15 mouse cellular contexts compared by ENCODE assay signal in the genomic region with DNA sequence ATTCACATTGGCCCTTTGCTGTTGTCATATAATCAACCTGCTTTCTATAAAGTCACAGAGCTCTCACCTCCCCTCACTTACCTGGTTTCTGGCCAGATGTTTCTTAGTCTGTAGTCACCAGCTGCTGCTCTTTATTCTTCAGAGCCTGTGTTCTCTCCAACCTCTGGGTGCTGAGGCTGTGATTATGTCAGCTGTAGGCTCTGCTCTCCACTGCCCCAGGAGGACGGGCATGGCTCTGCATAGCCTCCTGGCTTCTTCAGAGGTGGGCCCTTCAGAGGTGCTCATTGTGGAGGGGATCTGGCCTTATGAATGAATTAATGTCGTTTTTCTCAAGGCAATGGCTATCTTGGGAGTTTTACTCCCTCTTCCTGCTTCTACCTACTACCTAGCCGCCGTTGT. TPM values are rescaled to one million over a fixed set of nuclear protein-coding genes. Genes with fewer than 3 reads are reported as not detected.
DNase-seq lines count a peak whose midpoint lies in the region; ATAC-seq and TF ChIP-seq lines count a peak whose summit lies in the region.
"Had no signal": no experiment of that assay in that cellular context is flagged by ENCODE, and none has a peak within 500 bp of the region (broad histone marks: within the 10 kb centered on the region; RNA-seq: fewer than 3 reads in every experiment).

No protein-coding gene starts in this region.

- no peak overlapping the region for H3K4me2 ChIP-seq in heart, postnatal 0 days (ENCODE audit: low read depth, low read length)
- no peak overlapping the region for H3K4me2 ChIP-seq in heart, embryonic 12.5 days
- no peak overlapping the region for H3K4me2 ChIP-seq in lung, postnatal 0 days (replicated peaks; ENCODE audit: low read depth, low read length)
- no peak overlapping the region for H3K4me2 ChIP-seq in hindbrain, embryonic 11.5 days (replicated peaks; ENCODE audit: low read depth, low read length)
- H3K4me2 ChIP-seq: liver, embryonic 13.5 days; midbrain, embryonic 11.5 days; neural tube, embryonic 13.5 days had no signal

- H3K9ac ChIP-seq in heart, postnatal 0 days (replicated peaks; ENCODE audit: low read depth, low read length) = no peak overlapping the region
- H3K9ac ChIP-seq in heart, embryonic 12.5 days = no peak overlapping the region
- no peak overlapping the region for H3K9ac ChIP-seq in lung, postnatal 0 days (replicated peaks; ENCODE audit: low read depth)
- H3K9ac ChIP-seq in hindbrain, embryonic 11.5 days (ENCODE audit: low read depth, low read length) = no peak overlapping the region
- H3K9ac ChIP-seq: liver, embryonic 13.5 days; neural tube, embryonic 13.5 days had no signal

- peak; percentile 6 for DNase-seq in heart, postnatal 0 days (ENCODE audit: low spot score)
- no peak for DNase-seq in lung, postnatal 0 days (ENCODE audit: low spot score)
- DNase-seq in lung, adult 18-20 months = no peak
- no peak for DNase-seq in brain, embryonic 14.5 days (ENCODE audit: low read depth)
- peak; percentile 55 for DNase-seq in thymus, postnatal 25 days
- no peak for DNase-seq in frontal cortex, postnatal 25 days (ENCODE audit: low spot score in 2 of 2)
- no peak for DNase-seq in hindbrain, embryonic 11.5 days (ENCODE audit: low spot score)
- DNase-seq: gastrocnemius, postnatal 14 days; kidney, adult 11 months; liver, embryonic 13.5 days had no signal

- no peak overlapping the region for H3K27ac ChIP-seq in heart, postnatal 0 days (ENCODE audit: low read depth)
- no peak overlapping the region for H3K27ac ChIP-seq in heart, embryonic 12.5 days (ENCODE audit: poor library complexity, severe bottlenecking)
- H3K27ac ChIP-seq in lung, postnatal 0 days (ENCODE audit: low read length) = no peak overlapping the region
- H3K27ac ChIP-seq in hindbrain, embryonic 11.5 days (ENCODE audit: low read depth, low read length) = no peak overlapping the region
- H3K27ac ChIP-seq: embryonic facial prominence, embryonic 10.5 days; forebrain, embryonic 10.5 days; liver, embryonic 13.5 days; neural tube, embryonic 13.5 days had no signal

- no peaks in the 10 kb centered on the region for H3K27me3 ChIP-seq in heart, postnatal 0 days (ENCODE audit: control insufficient read depth, insufficient read depth, low read length)
- no peaks in the 10 kb centered on the region for H3K27me3 ChIP-seq in heart, embryonic 12.5 days (replicated peaks)
- H3K27me3 ChIP-seq in lung, postnatal 0 days (replicated peaks; ENCODE audit: insufficient read depth, low read length) = no peaks in the 10 kb centered on the region
- H3K27me3 ChIP-seq in hindbrain, embryonic 11.5 days (ENCODE audit: control insufficient read depth, insufficient read depth, low read length) = no peaks in the 10 kb centered on the region
- H3K27me3 ChIP-seq: liver, embryonic 13.5 days; neural tube, embryonic 13.5 days had no signal

- no peak for TF ChIP-seq EP300 in heart, postnatal 0 days (IDR thresholded peaks at IDR 0.05; ENCODE audit: low read depth)
- TF ChIP-seq EP300 in lung, postnatal 0 days (IDR thresholded peaks at IDR 0.05) = no peak

- WGBS in heart, postnatal 0 days = 73% methylated on average over 4 of the region's 4 CpGs
- 66% methylated on average over 4 of the region's 4 CpGs for WGBS in heart, embryonic 12.5 days
- 72% methylated on average over 4 of the region's 4 CpGs for WGBS in lung, postnatal 0 days
- WGBS in hindbrain, embryonic 11.5 days = 76% methylated on average over 4 of the region's 4 CpGs

- TF ChIP-seq POLR2A in brain, embryonic 14.5 days (IDR thresholded peaks at IDR 0.05; ENCODE audit: borderline replicate concordance, extremely low read depth, insufficient read depth, insufficient read length, poor library complexity, severe bottlenecking) = no peak

- peak; percentile 50 for TF ChIP-seq CTCF in heart, postnatal 0 days (IDR thresholded peaks at IDR 0.05; ENCODE audit: low read depth)
- peak; percentile 56 for TF ChIP-seq CTCF in lung, postnatal 0 days (IDR thresholded peaks at IDR 0.05)
- peak; percentile 29; the same call in 1 of the 2 replicates for TF ChIP-seq CTCF in brain, embryonic 14.5 days (IDR thresholded peaks at IDR 0.05; ENCODE audit: borderline replicate concordance, extremely low read depth, insufficient read depth, insufficient read length)

- H3K9me3 ChIP-seq in heart, postnatal 0 days (replicated peaks; ENCODE audit: control insufficient read depth, low read length) = no peaks in the 10 kb centered on the region
- H3K9me3 ChIP-seq in heart, embryonic 12.5 days (replicated peaks) = no peaks in the 10 kb centered on the region
- H3K9me3 ChIP-seq in lung, postnatal 0 days (ENCODE audit: low read length) = no peaks in the 10 kb centered on the region
- no peaks in the 10 kb centered on the region for H3K9me3 ChIP-seq in hindbrain, embryonic 11.5 days (ENCODE audit: control insufficient read depth, low read length)
- H3K9me3 ChIP-seq: embryonic facial prominence, embryonic 10.5 days; forebrain, embryonic 10.5 days; liver, embryonic 13.5 days; neural tube, embryonic 13.5 days had no signal

- ATAC-seq in heart, postnatal 0 days (ENCODE audit: insufficient read depth, low read depth) = no peak
- ATAC-seq in heart, embryonic 12.5 days (ENCODE audit: insufficient number of reproducible peaks, low FRiP score) = no peak
- ATAC-seq in lung, postnatal 0 days = no peak
- ATAC-seq in hindbrain, embryonic 11.5 days (ENCODE audit: low FRiP score) = no peak

- no peaks in the 10 kb centered on the region for H3K4me1 ChIP-seq in heart, postnatal 0 days (ENCODE audit: control insufficient read depth, insufficient read depth)
- no peaks in the 10 kb centered on the region for H3K4me1 ChIP-seq in heart, embryonic 12.5 days (replicated peaks)
- H3K4me1 ChIP-seq in lung, postnatal 0 days (ENCODE audit: insufficient read depth, low read depth, low read length) = no peaks in the 10 kb centered on the region
- no peaks in the 10 kb centered on the region for H3K4me1 ChIP-seq in hindbrain, embryonic 11.5 days (replicated peaks; ENCODE audit: control insufficient read depth, insufficient read depth, low read length)
- H3K4me1 ChIP-seq: liver, embryonic 13.5 days had no signal

- H3K36me3 ChIP-seq in heart, postnatal 0 days (replicated peaks; ENCODE audit: control insufficient read depth, insufficient read depth, low read length) = no peaks in the 10 kb centered on the region
- no peaks in the 10 kb centered on the region for H3K36me3 ChIP-seq in heart, embryonic 12.5 days
- no peaks in the 10 kb centered on the region for H3K36me3 ChIP-seq in lung, postnatal 0 days (ENCODE audit: insufficient read depth, low read length)
- H3K36me3 ChIP-seq in hindbrain, embryonic 11.5 days (ENCODE audit: control insufficient read depth, insufficient read depth, low read length) = no peaks in the 10 kb centered on the region
- H3K36me3 ChIP-seq: embryonic facial prominence, embryonic 10.5 days; forebrain, embryonic 10.5 days; liver, embryonic 13.5 days; neural tube, embryonic 13.5 days had no signal

- H3K4me3 ChIP-seq in heart, postnatal 0 days (ENCODE audit: low read depth, low read length) = no peak overlapping the region
- H3K4me3 ChIP-seq in heart, embryonic 12.5 days = no peak overlapping the region
- H3K4me3 ChIP-seq in lung, postnatal 0 days (ENCODE audit: low read depth, low read length) = no peak overlapping the region
- H3K4me3 ChIP-seq in hindbrain, embryonic 11.5 days (ENCODE audit: low read depth, low read length) = no peak overlapping the region
- H3K4me3 ChIP-seq: embryonic facial prominence, embryonic 10.5 days; forebrain, embryonic 10.5 days; liver, embryonic 13.5 days; neural tube, embryonic 13.5 days had no signal

RNA-seq across cellular contexts. Expression of a gene that starts 4.8 kb away (rescaled TPM):
- 136 and 245 TPM in 2 replicates for total RNA-seq in heart, postnatal 0 days (2014; rRNA removed; ENCODE audit: low replicate concordance)
- polyA plus RNA-seq in heart, postnatal 0 days (2015; fragmentation: Nextera tagmentation; extraction: Ambion mirVana) = 300 and 313 TPM in 2 replicates
- polyA plus RNA-seq in heart, embryonic 12.5 days (2016; fragmentation: Nextera tagmentation; extraction: Ambion mirVana) = 107 and 111 TPM in 2 replicates
- 133 and 150 TPM in 2 replicates for polyA plus RNA-seq in lung, postnatal 0 days (2015; fragmentation: Nextera tagmentation; extraction: Ambion mirVana)
- polyA plus RNA-seq in brain, embryonic 14.5 days (2012; rRNA removed) = 84.8 and 85.1 TPM in 2 replicates
- 124 and 128 TPM in 2 replicates for polyA plus RNA-seq in hindbrain, embryonic 11.5 days (2014; fragmentation: Nextera tagmentation; extraction: Ambion mirVana)

Comparison
In these comparisons a context has a peak if more than half of its experiments do, and no peak if none do; other contexts are left out.
1. DNase-seq: peak in heart, postnatal 0 days (single experiment) and thymus, postnatal 25 days (single experiment); none in lung, postnatal 0 days (single experiment), lung, adult 18-20 months (0 of 2), brain, embryonic 14.5 days (single experiment), frontal cortex, postnatal 25 days (0 of 2) and hindbrain, embryonic 11.5 days (single experiment).
2. Peak in every context shown above with its lines, with median percentiles within 50 percentile points of each other: CTCF ChIP-seq.